Mouse (Mus musculus): ENCODE measurements at regions not wholly inside any gene's neighbourhood (a gene's known extent, or its start where the extent isn't known, plus 50 kb on each side); places are given as distances from the start of the nearest gene placed in this dataset.

- no peaks in the 10 kb centered on the region for H3K36me3 ChIP-seq
- WGBS, result 78% methylated on average over 4 of the region's 4 CpGs
- no peaks in the 10 kb centered on the region for H3K27me3 ChIP-seq (ENCODE audit: insufficient read depth, poor library complexity, severe bottlenecking)
- H3K4me1 ChIP-seq, result no peaks in the 10 kb centered on the region
- no peaks in the 10 kb centered on the region for H3K9me3 ChIP-seq
- H3K4me3 ChIP-seq, result no peak overlapping the region
- no peak for DNase-seq (ENCODE audit: low spot score)
- no peak overlapping the region for H3K27ac ChIP-seq
Observed at GRCm38 (mm10) chr3:49096118-49096517, 661.0 kb downstream of the Pcdh18 start.

- WGBS, result 38% methylated on average over 11 of the region's 11 CpGs
Observed at GRCm38 (mm10) chr3:49093818-49094680, 663.1 kb downstream of the Pcdh18 start.

GRCm38 (mm10) chr3:49068801-49069200, 688.3 kb downstream of the Pcdh18 start:
- DNase-seq (ENCODE audit: low spot score), result no peak
- Histone ChIP-seq H3K27ac (no peak overlapping the region), H3K27me3 (ENCODE audit: insufficient read depth, poor library complexity, severe bottlenecking) (no peaks in the 10 kb centered on the region), H3K4me1 (no peaks in the 10 kb centered on the region), H3K9me3 (no peaks in the 10 kb centered on the region), H3K4me3 (no peak overlapping the region), H3K36me3 (no peaks in the 10 kb centered on the region)

More at GRCm38 (mm10) chr3:49093818-49094680, 663.1 kb downstream of the Pcdh18 start:
- H3K36me3 ChIP-seq, result no peaks in the 10 kb centered on the region
- H3K27me3 ChIP-seq (ENCODE audit: insufficient read depth, poor library complexity, severe bottlenecking), result no peaks in the 10 kb centered on the region
- no peaks in the 10 kb centered on the region for H3K4me1 ChIP-seq
- H3K4me3 ChIP-seq, result no peak overlapping the region
- no peaks in the 10 kb centered on the region for H3K9me3 ChIP-seq
- DNase-seq (ENCODE audit: low spot score), result peak; percentile 75
- no peak overlapping the region for H3K27ac ChIP-seq

GRCm38 (mm10) chr3:49062081-49062480, 695.0 kb downstream of the Pcdh18 start:
- Histone ChIP-seq H3K27ac (no peak overlapping the region), H3K9me3 (no peaks in the 10 kb centered on the region), H3K36me3 (no peaks in the 10 kb centered on the region), H3K4me1 (no peaks in the 10 kb centered on the region), H3K27me3 (ENCODE audit: insufficient read depth, poor library complexity, severe bottlenecking) (no peaks in the 10 kb centered on the region), H3K4me3 (no peak overlapping the region)
- 73% methylated on average over 9 of the region's 9 CpGs for WGBS
- no peak for DNase-seq (ENCODE audit: low spot score)

GRCm38 (mm10) chr3:49032981-49033380, 724.1 kb downstream of the Pcdh18 start:
- no peak overlapping the region for H3K4me3 ChIP-seq
- no peaks in the 10 kb centered on the region for H3K27me3 ChIP-seq (ENCODE audit: insufficient read depth, poor library complexity, severe bottlenecking)
- WGBS, result 80% methylated on average over 5 of the region's 5 CpGs
- no peaks in the 10 kb centered on the region for H3K4me1 ChIP-seq
- H3K36me3 ChIP-seq, result no peaks in the 10 kb centered on the region
- H3K9me3 ChIP-seq, result no peaks in the 10 kb centered on the region
- DNase-seq (ENCODE audit: low spot score), result no peak
- H3K27ac ChIP-seq, result no peak overlapping the region

- Histone ChIP-seq H3K27me3 (ENCODE audit: insufficient read depth, poor library complexity, severe bottlenecking) (no peaks in the 10 kb centered on the region), H3K9me3 (no peaks in the 10 kb centered on the region), H3K4me3 (no peak overlapping the region), H3K27ac (no peak overlapping the region), H3K36me3 (no peaks in the 10 kb centered on the region), H3K4me1 (no peaks in the 10 kb centered on the region)
- WGBS, result 85% methylated on average over 6 of the region's 6 CpGs
- no peak for DNase-seq (ENCODE audit: low spot score)
Observed at GRCm38 (mm10) chr3:49009211-49009967, 747.7 kb downstream of the Pcdh18 start.
